Mouse (Mus musculus) monocyte, adult 2 months (primary cell): ENCODE measurements around the gene Gm17409.

Source experiments
- DNase-seq, 2 experiments: peaks; one replicate each; pipeline ENCODE4 v3.0.0; 2022; ENCODE audit warnings: low spot score in 2 of 2, low read depth in 1 of 2

Gene Gm17409

GRCm38 (mm10) chr2:58469816-58470215, at the start of gene Gm17409:
Gm17409 (plus strand) TSS chr2:58470116.
- no peak for DNase-seq

GRCm38 (mm10) chr2:58423319-58423718, 46.6 kb upstream of the Gm17409 start:
- no peak for DNase-seq

- no peak for DNase-seq
Measured at GRCm38 (mm10) chr2:58425436-58426004, 44.4 kb upstream of the Gm17409 start.

GRCm38 (mm10) chr2:58432211-58432610, 37.7 kb upstream of the Gm17409 start:
- no peak for DNase-seq

GRCm38 (mm10) chr2:58433317-58433716, 36.6 kb upstream of the Gm17409 start:
- no peak for DNase-seq

GRCm38 (mm10) chr2:58434438-58434837, 35.5 kb upstream of the Gm17409 start:
- DNase-seq, result no peak

- no peak for DNase-seq
Measured at GRCm38 (mm10) chr2:58435507-58435906, 34.4 kb upstream of the Gm17409 start.

GRCm38 (mm10) chr2:58436911-58437310, 33.0 kb upstream of the Gm17409 start:
- DNase-seq, result no peak

- no peak for DNase-seq
Measured at GRCm38 (mm10) chr2:58443163-58443562, 26.8 kb upstream of the Gm17409 start.

GRCm38 (mm10) chr2:58447001-58447400, 22.9 kb upstream of the Gm17409 start:
- no peak for DNase-seq

- no peak for DNase-seq
Measured at GRCm38 (mm10) chr2:58454095-58454865, 15.6 kb upstream of the Gm17409 start.

- DNase-seq, result no peak
Measured at GRCm38 (mm10) chr2:58456843-58457487, 13.0 kb upstream of the Gm17409 start.

- no peak for DNase-seq
Measured at GRCm38 (mm10) chr2:58457488-58457865, 12.4 kb upstream of the Gm17409 start.

GRCm38 (mm10) chr2:58458820-58459371, 11.0 kb upstream of the Gm17409 start:
- DNase-seq, result no peak

- no peak for DNase-seq
Measured at GRCm38 (mm10) chr2:58470290-58470689, 374 bp downstream of the Gm17409 start.

GRCm38 (mm10) chr2:58475578-58475977, 5.7 kb downstream of the Gm17409 start:
- no peak for DNase-seq

GRCm38 (mm10) chr2:58476956-58477715, 7.2 kb downstream of the Gm17409 start:
- peak in 1 of 2 experiments; percentile 24 for DNase-seq

- DNase-seq, result no peak
Measured at GRCm38 (mm10) chr2:58478144-58478543, 8.2 kb downstream of the Gm17409 start.

- no peak for DNase-seq
Measured at GRCm38 (mm10) chr2:58479536-58479935, 9.6 kb downstream of the Gm17409 start.

- DNase-seq, result no peak
Measured at GRCm38 (mm10) chr2:58480764-58481163, 10.8 kb downstream of the Gm17409 start.

- no peak for DNase-seq
Measured at GRCm38 (mm10) chr2:58481450-58482100, 11.7 kb downstream of the Gm17409 start.
